Mouse (Mus musculus): ENCODE measurements at regions not wholly inside any gene's neighbourhood (a gene's known extent, or its start where the extent isn't known, plus 50 kb on each side); places are given as distances from the start of the nearest gene placed in this dataset.

DNA sequence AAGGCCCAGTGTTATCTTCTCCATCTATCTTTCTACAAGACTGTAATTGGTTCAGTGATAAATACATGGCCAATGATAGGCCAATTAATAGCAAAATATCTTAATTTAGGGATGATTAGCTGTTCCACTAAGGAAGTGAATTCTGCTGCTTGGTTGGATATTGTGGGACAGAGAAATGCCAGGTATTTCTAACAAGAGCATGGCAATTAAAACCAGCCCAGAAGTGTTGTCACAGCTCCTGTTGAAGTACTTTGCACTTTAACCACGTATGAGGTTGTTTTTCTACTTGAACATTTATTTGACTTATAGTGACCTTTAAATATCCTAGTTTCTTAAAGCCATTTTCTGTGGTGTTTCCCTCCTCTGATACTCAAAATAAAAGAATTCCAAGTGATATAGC is 65.7 kb upstream of the Acsl4 start:
- no peak for TF ChIP-seq CTCF (IDR thresholded peaks at IDR 0.05; ENCODE audit: extremely low read depth, insufficient read depth, low read length)
- H3K4me3 ChIP-seq (ENCODE audit: insufficient read depth, low read length), result no peak overlapping the region
- no peaks in the 10 kb centered on the region for H3K4me1 ChIP-seq (ENCODE audit: control insufficient read depth, insufficient read depth, low read length)
- no peak overlapping the region for H3K27ac ChIP-seq (ENCODE audit: insufficient read depth, low read length)

DNA sequence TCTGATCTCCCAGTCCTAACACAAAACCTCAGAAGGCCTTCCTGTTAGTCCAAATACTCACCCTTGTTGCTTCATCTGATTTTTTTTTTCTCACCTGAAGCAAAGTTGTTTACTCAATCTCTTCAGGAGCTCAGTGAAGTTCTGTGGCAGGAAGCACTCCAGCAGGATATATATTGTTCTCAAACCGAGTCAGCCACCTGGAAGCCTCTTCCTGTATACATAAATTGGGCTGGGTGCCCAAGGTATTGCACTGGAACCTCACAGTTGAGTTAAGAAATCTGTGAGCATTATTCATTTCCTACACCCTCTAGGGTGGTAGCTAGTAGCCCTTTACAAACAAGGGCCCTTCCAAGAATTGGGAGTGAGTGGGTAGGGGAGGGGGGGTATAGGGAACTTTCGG is 73.8 kb upstream of the Acsl4 start:
- Histone ChIP-seq H3K4me3 (ENCODE audit: insufficient read depth, low read length) (no peak overlapping the region), H3K27ac (ENCODE audit: insufficient read depth, low read length) (no peak overlapping the region), H3K4me1 (ENCODE audit: control insufficient read depth, insufficient read depth, low read length) (no peaks in the 10 kb centered on the region)
- TF ChIP-seq CTCF (IDR thresholded peaks at IDR 0.05; ENCODE audit: extremely low read depth, insufficient read depth, low read length) (no peak), POLR2A (IDR thresholded peaks at IDR 0.05; ENCODE audit: extremely low read depth, insufficient read depth, low read length) (no peak)

DNA sequence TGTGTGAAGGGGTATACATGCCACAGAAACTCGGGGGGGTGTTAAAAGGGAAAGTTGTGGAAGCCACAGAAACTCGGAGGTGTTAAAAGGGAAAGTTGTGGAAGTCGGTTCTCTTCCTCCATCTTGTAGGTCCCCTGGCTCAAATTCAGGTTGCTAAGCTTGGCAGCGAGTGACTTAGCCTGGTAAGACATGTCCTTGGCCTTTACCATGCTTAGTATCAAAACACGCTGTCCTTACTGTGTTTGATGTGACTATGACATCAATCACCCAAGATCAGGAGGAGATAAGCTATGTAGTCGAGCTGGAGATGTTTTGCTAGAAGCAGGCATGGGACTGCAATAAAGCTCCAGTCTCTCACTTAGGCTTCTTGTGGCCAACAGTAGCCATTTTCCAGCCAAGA is 74.4 kb upstream of the Acsl4 start:
- no peak overlapping the region for H3K4me3 ChIP-seq (ENCODE audit: insufficient read depth, low read length)
- no peaks in the 10 kb centered on the region for H3K4me1 ChIP-seq (ENCODE audit: control insufficient read depth, insufficient read depth, low read length)
- H3K27ac ChIP-seq (ENCODE audit: insufficient read depth, low read length), result no peak overlapping the region
- TF ChIP-seq CTCF (IDR thresholded peaks at IDR 0.05; ENCODE audit: extremely low read depth, insufficient read depth, low read length), result no peak

DNA sequence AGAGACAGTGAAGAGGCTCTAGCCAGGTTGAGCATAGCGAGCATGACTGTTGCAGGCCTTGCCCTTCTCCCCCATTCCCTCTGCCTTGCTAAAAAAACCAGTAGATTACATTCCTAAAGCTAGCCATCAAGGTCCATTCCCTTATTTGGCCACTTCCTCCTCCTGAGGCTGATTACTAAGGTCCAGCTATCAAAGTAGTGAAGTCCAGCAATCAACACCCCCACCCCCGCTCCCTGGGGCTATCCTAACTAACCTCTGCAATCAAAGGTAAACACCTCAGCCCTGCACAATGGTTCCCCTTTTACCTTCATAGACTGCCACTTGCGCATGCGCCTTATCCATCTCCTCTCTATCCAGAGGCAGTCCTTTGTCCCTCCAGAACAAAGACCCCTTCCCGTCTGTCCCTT is 77.5 kb upstream of the Acsl4 start:
- no peak for TF ChIP-seq POLR2A (IDR thresholded peaks at IDR 0.05; ENCODE audit: extremely low read depth, insufficient read depth, low read length)
- no peak for TF ChIP-seq CTCF (IDR thresholded peaks at IDR 0.05; ENCODE audit: extremely low read depth, insufficient read depth, low read length)
- Histone ChIP-seq H3K4me3 (ENCODE audit: insufficient read depth, low read length) (no peak overlapping the region), H3K27ac (ENCODE audit: insufficient read depth, low read length) (no peak overlapping the region), H3K4me1 (ENCODE audit: control insufficient read depth, insufficient read depth, low read length) (no peaks in the 10 kb centered on the region)

DNA sequence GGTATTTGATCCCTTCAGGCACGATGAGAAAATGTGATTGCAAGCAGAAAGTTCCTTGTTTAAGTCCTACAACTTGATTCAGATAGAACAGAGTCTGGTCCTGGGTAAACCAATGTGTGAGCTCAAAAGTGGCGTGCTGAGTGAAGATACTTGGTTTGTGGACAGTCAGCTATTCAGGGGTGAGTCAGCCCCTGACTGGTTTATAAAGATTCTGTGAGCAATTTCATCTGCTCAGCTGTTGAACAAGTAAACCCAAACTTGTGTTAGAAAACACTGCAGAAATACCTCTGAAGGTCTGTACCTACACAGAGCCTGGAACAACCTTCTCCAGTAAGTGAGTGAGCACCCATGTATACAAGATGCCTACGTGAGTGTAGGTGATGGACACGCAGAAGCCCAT is 78.1 kb upstream of the Acsl4 start:
- no peaks in the 10 kb centered on the region for H3K4me1 ChIP-seq (ENCODE audit: control insufficient read depth, insufficient read depth, low read length)
- no peak for TF ChIP-seq POLR2A (IDR thresholded peaks at IDR 0.05; ENCODE audit: extremely low read depth, insufficient read depth, low read length)
- no peak for TF ChIP-seq CTCF (IDR thresholded peaks at IDR 0.05; ENCODE audit: extremely low read depth, insufficient read depth, low read length)
- H3K4me3 ChIP-seq (ENCODE audit: insufficient read depth, low read length), result no peak overlapping the region
- H3K27ac ChIP-seq (ENCODE audit: insufficient read depth, low read length), result no peak overlapping the region

DNA sequence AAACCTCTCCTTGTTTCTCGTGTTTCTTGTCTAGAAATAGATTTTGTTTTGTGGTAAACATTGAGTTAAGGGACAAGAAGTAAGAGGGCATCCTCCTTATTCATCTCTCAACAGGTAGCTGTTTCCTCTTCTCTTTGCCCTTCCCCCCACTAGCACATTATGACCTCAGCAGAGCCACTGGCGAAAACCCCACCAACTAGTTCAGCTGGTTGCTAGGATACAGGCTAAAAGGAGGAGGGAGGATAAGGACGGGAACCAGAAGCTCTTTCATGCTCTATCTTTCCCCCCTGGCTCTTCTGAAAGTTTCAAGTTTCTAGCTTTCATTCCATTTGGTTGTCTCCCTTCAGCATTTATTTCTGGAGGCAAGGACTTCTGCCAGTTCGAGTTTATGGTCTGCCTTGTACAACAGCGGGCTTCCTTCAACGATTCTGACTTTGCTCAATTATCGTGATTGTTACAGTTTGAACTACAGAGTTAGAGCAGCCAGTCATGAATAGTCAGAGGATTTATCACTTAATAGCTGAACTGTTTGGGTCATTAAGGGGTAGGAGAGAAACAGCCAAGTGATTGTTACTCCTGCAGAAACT is 78.8 kb upstream of the Acsl4 start:
- no peaks in the 10 kb centered on the region for H3K4me1 ChIP-seq (ENCODE audit: control insufficient read depth, insufficient read depth, low read length)
- H3K27ac ChIP-seq (ENCODE audit: insufficient read depth, low read length), result no peak overlapping the region
- no peak overlapping the region for H3K4me3 ChIP-seq (ENCODE audit: insufficient read depth, low read length)
- TF ChIP-seq CTCF (IDR thresholded peaks at IDR 0.05; ENCODE audit: extremely low read depth, insufficient read depth, low read length) (no peak), POLR2A (IDR thresholded peaks at IDR 0.05; ENCODE audit: extremely low read depth, insufficient read depth, low read length) (no peak)

DNA sequence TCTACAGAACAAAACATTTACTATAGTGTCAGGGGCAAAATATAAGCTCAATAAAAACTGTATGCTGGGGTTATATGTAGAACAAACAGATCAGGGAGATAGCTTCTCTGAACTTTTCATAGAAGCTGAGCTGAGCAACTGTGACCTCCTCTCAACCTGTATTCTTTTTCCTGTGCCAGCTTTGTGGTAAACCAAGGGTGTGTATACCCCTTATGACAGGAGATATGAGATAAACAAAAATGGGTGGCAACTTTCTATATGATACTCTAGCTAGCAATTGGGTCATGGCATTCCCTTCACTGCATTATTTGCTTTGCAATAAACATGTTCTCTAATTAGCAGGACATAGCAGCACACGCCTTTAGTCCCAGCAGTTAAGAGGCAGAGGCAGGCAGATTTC is 79.7 kb upstream of the Acsl4 start:
- no peak for TF ChIP-seq CTCF (IDR thresholded peaks at IDR 0.05; ENCODE audit: extremely low read depth, insufficient read depth, low read length)
- no peak for TF ChIP-seq POLR2A (IDR thresholded peaks at IDR 0.05; ENCODE audit: extremely low read depth, insufficient read depth, low read length)

DNA sequence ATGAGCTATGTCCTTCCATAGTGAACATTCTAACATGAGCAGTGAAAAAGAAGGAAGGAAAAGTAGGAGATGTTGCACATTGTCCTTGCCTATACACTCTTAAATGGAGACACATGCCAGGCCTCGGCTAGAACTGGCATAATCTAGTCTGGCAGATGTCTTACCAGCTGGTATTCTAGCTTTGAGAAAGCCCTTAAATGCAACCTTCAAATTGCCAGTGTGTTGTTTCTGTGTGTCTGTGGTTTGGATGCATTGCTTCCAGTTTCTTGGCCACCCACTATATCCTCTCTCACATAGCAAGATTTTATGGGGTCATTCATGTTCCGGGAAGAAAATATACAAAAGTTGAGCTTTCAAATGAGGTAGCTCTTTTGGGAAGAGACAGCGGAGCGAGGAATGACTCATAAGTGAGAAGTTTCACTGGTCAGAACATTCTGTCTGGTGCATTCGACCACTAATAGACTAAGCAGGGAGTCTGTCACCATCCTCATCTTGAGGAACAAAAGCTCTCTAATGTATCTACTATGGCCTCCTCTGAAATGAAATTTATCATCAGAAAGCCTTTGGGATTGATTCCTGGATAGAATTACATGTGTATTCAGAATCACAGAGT is 91.0 kb upstream of the Acsl4 start:
- no peak for TF ChIP-seq CTCF (IDR thresholded peaks at IDR 0.05; ENCODE audit: extremely low read depth, insufficient read depth, low read length)
- TF ChIP-seq POLR2A (IDR thresholded peaks at IDR 0.05; ENCODE audit: extremely low read depth, insufficient read depth, low read length), result no peak
- Histone ChIP-seq H3K27ac (ENCODE audit: insufficient read depth, low read length) (no peak overlapping the region), H3K4me3 (ENCODE audit: insufficient read depth, low read length) (no peak overlapping the region), H3K4me1 (ENCODE audit: control insufficient read depth, insufficient read depth, low read length) (no peaks in the 10 kb centered on the region)

More for the DNA sequence above, 79.7 kb upstream of the Acsl4 start:
- H3K4me3 ChIP-seq (ENCODE audit: insufficient read depth, low read length), result no peak overlapping the region
- no peak overlapping the region for H3K27ac ChIP-seq (ENCODE audit: insufficient read depth, low read length)
- no peaks in the 10 kb centered on the region for H3K4me1 ChIP-seq (ENCODE audit: control insufficient read depth, insufficient read depth, low read length)

DNA sequence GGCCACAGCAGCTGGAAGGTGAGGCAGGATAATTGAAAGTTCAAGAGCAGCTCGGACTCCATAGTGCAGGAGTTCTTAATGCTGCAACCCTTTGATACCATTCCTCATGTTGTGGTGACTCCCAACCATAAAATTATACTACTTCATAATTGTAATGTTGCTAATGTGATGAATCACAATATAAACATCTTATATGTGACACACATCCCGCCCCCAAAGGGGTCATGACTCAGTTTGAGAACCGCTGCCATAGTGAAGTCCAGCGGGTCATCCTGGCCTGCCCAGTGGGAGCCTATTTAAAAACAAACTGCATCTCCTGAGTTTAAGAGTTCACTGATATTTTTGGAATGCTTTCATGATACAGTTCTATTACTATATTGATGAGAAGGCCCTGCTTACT is 97.7 kb upstream of the Acsl4 start:
- no peaks in the 10 kb centered on the region for H3K4me1 ChIP-seq (ENCODE audit: control insufficient read depth, insufficient read depth, low read length)
- no peak overlapping the region for H3K27ac ChIP-seq (ENCODE audit: insufficient read depth, low read length)
- no peak overlapping the region for H3K4me3 ChIP-seq (ENCODE audit: insufficient read depth, low read length)
- no peak for TF ChIP-seq POLR2A (IDR thresholded peaks at IDR 0.05; ENCODE audit: extremely low read depth, insufficient read depth, low read length)
- no peak for TF ChIP-seq CTCF (IDR thresholded peaks at IDR 0.05; ENCODE audit: extremely low read depth, insufficient read depth, low read length)

DNA sequence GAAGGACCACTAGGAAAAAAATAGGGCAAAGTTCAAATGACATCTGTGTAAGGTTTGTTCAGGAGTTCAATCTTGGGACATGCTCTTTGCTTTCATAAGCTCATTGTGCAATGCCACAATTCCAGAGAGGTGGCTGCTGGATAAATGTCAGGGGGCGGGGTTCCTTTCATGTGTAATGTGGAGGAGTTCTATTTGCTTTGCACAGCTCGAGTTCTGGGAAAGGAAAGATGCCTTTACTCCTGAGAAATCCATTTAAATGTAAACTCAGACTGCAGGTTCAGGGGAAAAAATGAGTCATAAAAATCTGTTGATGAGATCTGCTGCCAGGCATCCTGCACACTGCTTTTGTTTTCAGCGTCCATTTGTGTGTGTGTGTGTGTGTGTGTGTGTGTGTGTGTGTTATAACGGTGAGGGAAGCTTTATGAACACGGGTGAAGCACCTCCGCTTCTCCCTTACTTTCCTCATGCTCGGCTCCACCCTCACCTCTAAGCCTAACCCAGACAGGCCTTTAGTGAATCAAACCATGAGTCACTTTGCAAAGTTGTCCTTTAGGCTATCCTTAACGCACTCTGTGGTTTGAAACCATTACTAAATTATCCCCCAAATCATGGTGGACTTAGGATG is 99.9 kb upstream of the Acsl4 start:
- Histone ChIP-seq H3K4me3 (ENCODE audit: insufficient read depth, low read length) (no peak overlapping the region), H3K27ac (ENCODE audit: insufficient read depth, low read length) (no peak overlapping the region), H3K4me1 (ENCODE audit: control insufficient read depth, insufficient read depth, low read length) (no peaks in the 10 kb centered on the region)
- TF ChIP-seq CTCF (IDR thresholded peaks at IDR 0.05; ENCODE audit: extremely low read depth, insufficient read depth, low read length), result no peak
- TF ChIP-seq POLR2A (IDR thresholded peaks at IDR 0.05; ENCODE audit: extremely low read depth, insufficient read depth, low read length), result no peak

All from cortical plate, adult 2 months (tissue).